Mouse (Mus musculus): ENCODE data around the gene Fgf15. TPM values are rescaled to one million over a fixed set of nuclear protein-coding genes. Genes with fewer than 3 reads are reported as not detected.

Fgf15 gene
- total and polyA plus RNA-seq, 3 experiments = not detected

- Histone ChIP-seq H3K9me3 (replicated peaks; ENCODE audit: low read length) (no peaks in the 10 kb centered on the region), H3K79me2 (replicated peaks; ENCODE audit: control insufficient read depth, extremely low read depth, insufficient read depth, poor library complexity, severe bottlenecking) (no peaks in the 10 kb centered on the region), H3K27me3 (replicated peaks) (peaks cover 86% of the 10 kb centered on the region), H3K4me3 (replicated peaks in 1 of 3; ENCODE audit: low read depth in 2 of 3, low read length in 2 of 3, poor library complexity in 1 of 3) (no peak overlapping the region), H3K4me1 (ENCODE audit: control insufficient read depth in 1 of 2, insufficient read depth in 2 of 2) (0 out of 4 replicates have a peak, but pooled peaks cover 2 to 5% of the 10 kb centered on the region in 2 experiments), H3K36me3 (replicated peaks in 1 of 2; ENCODE audit: control insufficient read depth in 1 of 2, insufficient read depth in 1 of 2, low read length in 1 of 2) (no peaks in the 10 kb centered on the region), H3K4me2 (ENCODE audit: insufficient read depth, low read depth, poor library complexity, severe bottlenecking) (peak overlapping the region; percentile 49), H3K9ac (ENCODE audit: insufficient read depth, low read depth) (no peak overlapping the region), H3K27ac (ENCODE audit: insufficient read depth, low read depth) (no peak overlapping the region)
- DNase-seq (ENCODE audit: extremely low read depth) = no peak
- dilution Hi-C loops (cut with MboI; ENCODE audit: extremely low pct_ligation_motif_present, extremely low pct_unique_long_range_greater_than_20kb, low sequenced_read_pairs) (no loop called here), in situ Hi-C loops (cut with MboI; ENCODE audit: low pct_ligation_motif_present, low pct_unique_long_range_greater_than_20kb, low sequenced_read_pairs) (loop anchor here (10.0 kb wide), 2 partner anchors 49 to 309 kb away; partner anchors contain the start of genes Fadd and Fgf4)
- TF ChIP-seq MXI1 (IDR thresholded peaks at IDR 0.05; ENCODE audit: low read depth, low read length) = no peak
- TF ChIP-seq CTCF (conservative IDR thresholded peaks at IDR 0.05 in 1 of 2, IDR thresholded peaks at IDR 0.05 in 1 of 2; ENCODE audit: low read depth in 2 of 2, low read length in 2 of 2) = peak; percentile 9 to 59; a peak in 2 of 4 replicates
- peak; percentile 33 for TF ChIP-seq RAD21 (IDR thresholded peaks at IDR 0.05; ENCODE audit: low read depth, low read length)
Measured at GRCm38 (mm10) chr7:144894191-144894590, 2.1 kb upstream of the Fgf15 start.

DNA sequence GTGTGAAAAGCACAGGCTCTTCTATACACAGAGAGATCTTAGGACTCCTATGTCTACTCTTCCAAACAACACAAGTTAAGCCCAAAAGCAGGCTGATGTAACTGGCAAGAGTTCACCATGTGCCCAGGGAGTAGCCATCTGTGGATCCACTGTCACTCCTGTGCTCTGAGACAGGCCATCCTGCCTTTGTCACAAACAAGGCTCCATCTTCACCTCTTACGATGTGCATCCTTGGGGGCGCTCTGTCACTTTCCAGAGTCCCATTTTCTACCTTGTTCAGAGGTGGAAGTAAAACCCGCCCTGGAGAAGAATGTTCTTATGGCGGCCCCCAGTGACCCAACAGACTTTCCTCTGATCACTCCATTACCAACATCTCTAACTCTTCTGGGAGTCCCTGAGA lies 1.6 kb upstream of the Fgf15 start:
- Histone ChIP-seq H3K9ac (ENCODE audit: insufficient read depth, low read depth) (no peak overlapping the region), H3K27me3 (replicated peaks) (peaks cover 86% of the 10 kb centered on the region), H3K79me2 (replicated peaks; ENCODE audit: control insufficient read depth, extremely low read depth, insufficient read depth, poor library complexity, severe bottlenecking) (no peaks in the 10 kb centered on the region), H3K4me1 (ENCODE audit: control insufficient read depth in 1 of 2, insufficient read depth in 2 of 2) (0 out of 4 replicates have a peak, but pooled peaks cover 2 to 5% of the 10 kb centered on the region in 2 experiments), H3K27ac (ENCODE audit: insufficient read depth, low read depth) (no peak overlapping the region), H3K4me3 (replicated peaks in 1 of 3; ENCODE audit: low read depth in 2 of 3, low read length in 2 of 3, poor library complexity in 1 of 3) (no peak overlapping the region), H3K4me2 (ENCODE audit: insufficient read depth, low read depth, poor library complexity, severe bottlenecking) (peak overlapping the region; percentile 49), H3K36me3 (replicated peaks in 1 of 2; ENCODE audit: control insufficient read depth in 1 of 2, insufficient read depth in 1 of 2, low read length in 1 of 2) (no peaks in the 10 kb centered on the region), H3K9me3 (replicated peaks; ENCODE audit: low read length) (no peaks in the 10 kb centered on the region)
- dilution Hi-C loops (cut with MboI; ENCODE audit: extremely low pct_ligation_motif_present, extremely low pct_unique_long_range_greater_than_20kb, low sequenced_read_pairs) = no loop called here
- TF ChIP-seq MAX (IDR thresholded peaks at IDR 0.05; ENCODE audit: low read length) (no peak), PAX5 (IDR thresholded peaks at IDR 0.05; ENCODE audit: low read length) (no peak), ETS1 (conservative IDR thresholded peaks at IDR 0.05; ENCODE audit: low read depth, low read length) (no peak), IRF4 (IDR thresholded peaks at IDR 0.05; ENCODE audit: low read depth, low read length) (no peak), NELFE (IDR thresholded peaks at IDR 0.05; ENCODE audit: low read depth, low read length) (no peak), KAT2A (IDR thresholded peaks at IDR 0.05; ENCODE audit: insufficient replicate concordance, low read length) (no peak), ZC3H11A (IDR thresholded peaks at IDR 0.05; ENCODE audit: low read depth, low read length) (no peak), RAD21 (IDR thresholded peaks at IDR 0.05; ENCODE audit: low read depth, low read length) (no peak), MAZ (IDR thresholded peaks at IDR 0.05; ENCODE audit: low read depth, low read length) (no peak), CHD2 (IDR thresholded peaks at IDR 0.05; ENCODE audit: low read length) (no peak), JUND (conservative IDR thresholded peaks at IDR 0.05; ENCODE audit: low read depth, low read length) (no peak), ZKSCAN1 (IDR thresholded peaks at IDR 0.05; ENCODE audit: borderline replicate concordance, low read depth, low read length) (no peak), RCOR1 (conservative IDR thresholded peaks at IDR 0.05; ENCODE audit: low read depth, low read length) (no peak), BHLHE40 (IDR thresholded peaks at IDR 0.05; ENCODE audit: low read depth, low read length) (no peak), MXI1 (IDR thresholded peaks at IDR 0.05; ENCODE audit: low read depth, low read length) (no peak), TCF12 (IDR thresholded peaks at IDR 0.05; ENCODE audit: low read depth, low read length) (no peak), MEF2A (IDR thresholded peaks at IDR 0.05; ENCODE audit: borderline replicate concordance, low read depth, low read length) (no peak), POLR2A (IDR thresholded peaks at IDR 0.05; ENCODE audit: low read depth, low read length) (no peak)
- in situ Hi-C loops (cut with MboI; ENCODE audit: low pct_ligation_motif_present, low pct_unique_long_range_greater_than_20kb, low sequenced_read_pairs) = loop anchor here (5.0 to 10.0 kb wide), 3 partner anchors 50 to 310 kb away; partner anchors contain the start of genes Fadd and Fgf4
- no peak for DNase-seq (ENCODE audit: extremely low read depth)

Measured in CH12.LX (cell line).